Mouse (Mus musculus): ENCODE data around the gene Aldh1l1.

DNA sequence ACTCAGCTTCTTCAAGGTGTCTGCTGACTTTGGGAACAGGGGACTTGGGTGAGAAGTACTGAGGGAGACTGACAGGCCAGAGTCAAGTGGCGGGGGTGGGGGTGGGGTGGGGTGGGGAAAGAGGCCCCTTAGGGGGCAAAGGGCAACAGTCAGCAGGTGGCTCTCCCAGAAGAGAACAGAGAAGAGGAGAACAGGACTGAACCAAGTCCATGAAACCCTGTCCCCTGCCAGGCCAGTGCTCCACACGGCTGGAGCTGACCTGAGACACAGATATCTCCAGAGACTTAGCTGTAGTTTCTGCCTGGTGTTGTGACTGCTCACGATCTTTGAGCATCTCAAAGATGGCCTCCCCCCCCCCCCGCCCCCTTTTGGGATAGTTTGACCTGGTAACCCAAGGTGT, 163.1 kb downstream of the Aldh1l1 start:
- TF ChIP-seq CTCF (conservative IDR thresholded peaks at IDR 0.05; ENCODE audit: insufficient read depth, insufficient read length, low read depth, low read length): no peak
- no peak for TF ChIP-seq POLR2A (IDR thresholded peaks at IDR 0.05; ENCODE audit: low read depth, low read length)

All from kidney, adult 2 months (tissue).